Mouse (Mus musculus) MEL (cell line): ENCODE results near the gene Gpr21. TPM values are rescaled to one million over a fixed set of nuclear protein-coding genes. Genes with fewer than 3 reads are reported as not detected.
A peak's percentile ranks its signal among the peaks of the same experiment; 100 is the strongest.

Source experiments
- DNase-seq: peaks from one replicate; pipeline ENCODE4 v3.0.0; 2011; ENCODE audit warnings: low read depth, low spot score
- H3K27ac ChIP-seq: 2 replicates; pipeline ENCODE4 v1.5.1; 2012; ENCODE audit warnings: low read depth, mild to moderate bottlenecking, control low read depth, low read length, moderate library complexity; ENCODE audit not compliant: control insufficient read depth
- H3K27me3 ChIP-seq, 2 experiments: fragments of 150-350 bp in 1 of 2; sonication (generic) in 1 of 2; 2 replicates each; pipeline ENCODE4 v1.6.1; 2012; ENCODE audit warnings: low read length in 2 of 2, mild to moderate bottlenecking in 2 of 2, improper control_type of control experiment in 1 of 2, moderate library complexity in 1 of 2; ENCODE audit not compliant: insufficient read depth in 2 of 2, control insufficient read depth in 1 of 2
- H3K36me3 ChIP-seq, 2 experiments: 2 replicates each; pipeline ENCODE4 v1.6.1; 2012 to 2014; ENCODE audit warnings: low read length in 2 of 2, improper control_type of control experiment in 1 of 2, inconsistent platforms in 1 of 2, mild to moderate bottlenecking in 1 of 2; ENCODE audit not compliant: insufficient read depth in 2 of 2, control insufficient read depth in 1 of 2
- H3K4me1 ChIP-seq, 2 experiments: fragments of 150-350 bp in 1 of 2; sonication (generic) in 1 of 2; 2 replicates each; pipeline ENCODE4 v1.6.1; 2012; ENCODE audit warnings: low read length in 2 of 2, improper control_type of control experiment in 1 of 2, mild to moderate bottlenecking in 1 of 2; ENCODE audit not compliant: insufficient read depth in 2 of 2, control insufficient read depth in 1 of 2
- H3K4me3 ChIP-seq, 2 experiments: fragments of 150-350 bp in 1 of 2; sonication (generic) in 1 of 2; 2 replicates each; pipeline ENCODE4 v1.5.1; 2012; ENCODE audit warnings: low read depth in 2 of 2, low read length in 2 of 2, mild to moderate bottlenecking in 2 of 2, moderate library complexity in 2 of 2, control low read depth in 1 of 2, improper control_type of control experiment in 1 of 2; ENCODE audit not compliant: control insufficient read depth in 1 of 2, insufficient read depth in 1 of 2
- H3K79me2 ChIP-seq: 2 replicates; pipeline ENCODE4 v1.6.1; 2012; ENCODE audit warnings: mild to moderate bottlenecking, low read length, moderate library complexity; ENCODE audit not compliant: control insufficient read depth, poor library complexity, insufficient read depth
- H3K9ac ChIP-seq: 2 replicates; pipeline ENCODE4 v1.6.1; 2012; ENCODE audit warnings: low read depth, mild to moderate bottlenecking, control low read depth, low read length, moderate library complexity; ENCODE audit not compliant: control insufficient read depth, poor library complexity, severe bottlenecking
- H3K9me3 ChIP-seq: fragments of 150-350 bp; sonication (generic); replicated peaks from 2 replicates; pipeline ENCODE4 v1.6.1; 2012; ENCODE audit warnings: mild to moderate bottlenecking, low read length, improper control_type of control experiment, moderate library complexity; ENCODE audit not compliant: insufficient read depth
- BHLHE40 ChIP-seq: IDR thresholded peaks from 2 replicates; pipeline ENCODE4 v1.6.1; 2012; ENCODE audit warnings: low read depth, mild to moderate bottlenecking, inconsistent platforms, low read length, improper control_type of control experiment, borderline replicate concordance
- CHD1 ChIP-seq: IDR thresholded peaks from 2 replicates; pipeline ENCODE4 v1.6.1; 2012; ENCODE audit warnings: low read depth, mild to moderate bottlenecking, inconsistent platforms, low read length, improper control_type of control experiment
- CHD2 ChIP-seq: IDR thresholded peaks from 2 replicates; pipeline ENCODE4 v1.6.1; 2011; ENCODE audit warnings: low read length, improper control_type of control experiment
- CTCF ChIP-seq, 3 experiments: IDR thresholded peaks in 2 of 3; conservative IDR thresholded peaks in 1 of 3; 2 replicates each; pipeline ENCODE4 v1.5.1; 2011 to 2012; ENCODE audit warnings: low read length in 3 of 3, low read depth in 2 of 3, mild to moderate bottlenecking in 2 of 3, improper control_type of control experiment in 1 of 3, inconsistent platforms in 1 of 3, mixed read lengths in 1 of 3, moderate library complexity in 1 of 3; ENCODE audit not compliant: control insufficient read depth in 1 of 3, insufficient read depth in 1 of 3, poor library complexity in 1 of 3, severe bottlenecking in 1 of 3
- E2F4 ChIP-seq: IDR thresholded peaks from 2 replicates; pipeline ENCODE4 v1.6.1; 2011; ENCODE audit warnings: low read depth, low read length, improper control_type of control experiment, borderline replicate concordance
- EP300 ChIP-seq, 2 experiments: IDR thresholded peaks; 2 replicates each; pipeline ENCODE4 v1.6.1; 2011; ENCODE audit warnings: improper control_type of control experiment in 2 of 2, low read length in 2 of 2, low read depth in 1 of 2, mild to moderate bottlenecking in 1 of 2
- ETS1 ChIP-seq: IDR thresholded peaks from 2 replicates; pipeline ENCODE4 v1.6.1; 2012; ENCODE audit warnings: low read depth, mild to moderate bottlenecking, inconsistent platforms, low read length, improper control_type of control experiment, moderate library complexity
- GATA1 ChIP-seq: IDR thresholded peaks from 2 replicates; pipeline ENCODE4 v1.6.1; 2011; ENCODE audit warnings: low read depth, low read length, improper control_type of control experiment
- HCFC1 ChIP-seq: IDR thresholded peaks from 2 replicates; pipeline ENCODE4 v1.6.1; 2012; ENCODE audit warnings: low read depth, mild to moderate bottlenecking, inconsistent platforms, low read length, improper control_type of control experiment, moderate library complexity
- KAT2A ChIP-seq: conservative IDR thresholded peaks from 2 replicates; pipeline ENCODE4 v1.6.1; 2012; ENCODE audit warnings: low read depth, low read length, improper control_type of control experiment, inconsistent platforms
- MAFK ChIP-seq: IDR thresholded peaks from 2 replicates; pipeline ENCODE4 v1.6.1; 2011; ENCODE audit warnings: low read depth, mild to moderate bottlenecking, low read length, improper control_type of control experiment, borderline replicate concordance
- MAX ChIP-seq: IDR thresholded peaks from 2 replicates; pipeline ENCODE4 v1.6.1; 2011; ENCODE audit warnings: low read length, improper control_type of control experiment
- MEF2A ChIP-seq: IDR thresholded peaks from 2 replicates; pipeline ENCODE4 v1.6.1; 2014; ENCODE audit warnings: low read depth, mild to moderate bottlenecking, inconsistent platforms, low read length, improper control_type of control experiment; ENCODE audit not compliant: poor library complexity, insufficient replicate concordance, severe bottlenecking; ENCODE audit errors: extremely low read depth
- MYB ChIP-seq: IDR thresholded peaks from 2 replicates; pipeline ENCODE4 v1.6.1; 2011; ENCODE audit warnings: mild to moderate bottlenecking, low read depth, low read length, improper control_type of control experiment
- NELFE ChIP-seq: IDR thresholded peaks from 2 replicates; pipeline ENCODE4 v1.6.1; 2011; ENCODE audit warnings: low read depth, low read length, improper control_type of control experiment
- NRF1 ChIP-seq: IDR thresholded peaks from 2 replicates; pipeline ENCODE4 v1.6.1; 2014; ENCODE audit warnings: low read depth, mild to moderate bottlenecking, inconsistent platforms, low read length, improper control_type of control experiment, moderate library complexity; ENCODE audit not compliant: poor library complexity, insufficient read depth, severe bottlenecking
- POLR2A ChIP-seq, 2 experiments: IDR thresholded peaks; 2 replicates each; pipeline ENCODE4 v1.6.1; 2011 to 2012; ENCODE audit warnings: low read length in 2 of 2, mild to moderate bottlenecking in 2 of 2, control low read depth in 1 of 2, improper control_type of control experiment in 1 of 2, low read depth in 1 of 2, moderate library complexity in 1 of 2; ENCODE audit not compliant: control insufficient read depth in 1 of 2, insufficient read depth in 1 of 2, poor library complexity in 1 of 2
- POLR2AphosphoS2 ChIP-seq: IDR thresholded peaks from 2 replicates; pipeline ENCODE4 v1.6.1; 2011; ENCODE audit warnings: low read length, improper control_type of control experiment
- RCOR1 ChIP-seq: IDR thresholded peaks from 2 replicates; pipeline ENCODE4 v1.6.1; 2012; ENCODE audit warnings: low read depth, mild to moderate bottlenecking, inconsistent platforms, low read length, improper control_type of control experiment
- SIN3A ChIP-seq: IDR thresholded peaks from 2 replicates; pipeline ENCODE4 v1.6.1; 2012; ENCODE audit warnings: low read length, improper control_type of control experiment, inconsistent platforms
- SMC3 ChIP-seq: IDR thresholded peaks from 2 replicates; pipeline ENCODE4 v1.6.1; 2011; ENCODE audit warnings: low read depth, low read length, improper control_type of control experiment
- TAL1 ChIP-seq: IDR thresholded peaks from 2 replicates; pipeline ENCODE4 v1.6.1; 2012; ENCODE audit warnings: mild to moderate bottlenecking, inconsistent platforms, low read length, moderate library complexity, mixed read lengths
- TCF12 ChIP-seq: IDR thresholded peaks from 2 replicates; pipeline ENCODE4 v1.6.1; 2014; ENCODE audit warnings: low read depth, mild to moderate bottlenecking, inconsistent platforms, low read length, improper control_type of control experiment, moderate library complexity
- UBTF ChIP-seq: IDR thresholded peaks from 2 replicates; pipeline ENCODE4 v1.6.1; 2012; ENCODE audit warnings: low read depth, mild to moderate bottlenecking, inconsistent platforms, low read length, improper control_type of control experiment, moderate library complexity, borderline replicate concordance; ENCODE audit not compliant: insufficient read depth
- USF1 ChIP-seq: IDR thresholded peaks from 2 replicates; pipeline ENCODE4 v1.6.1; 2014; ENCODE audit warnings: low read depth, mild to moderate bottlenecking, inconsistent platforms, low read length, improper control_type of control experiment, moderate library complexity
- USF2 ChIP-seq, 2 experiments: IDR thresholded peaks; 2 replicates each; pipeline ENCODE4 v1.6.1; 2011 to 2012; ENCODE audit warnings: improper control_type of control experiment in 2 of 2, low read length in 2 of 2, borderline replicate concordance in 1 of 2, inconsistent platforms in 1 of 2, low read depth in 1 of 2, mild to moderate bottlenecking in 1 of 2; ENCODE audit not compliant: insufficient read depth in 1 of 2
- ZC3H11A ChIP-seq: IDR thresholded peaks from 2 replicates; pipeline ENCODE4 v1.6.1; 2012; ENCODE audit warnings: low read depth, mild to moderate bottlenecking, inconsistent platforms, low read length, improper control_type of control experiment
- ZMIZ1 ChIP-seq: IDR thresholded peaks from 2 replicates; pipeline ENCODE4 v1.6.1; 2012; ENCODE audit warnings: low read depth, mild to moderate bottlenecking, inconsistent platforms, low read length, improper control_type of control experiment, moderate library complexity
- ZNF384 ChIP-seq: IDR thresholded peaks from 2 replicates; pipeline ENCODE4 v1.6.1; 2012; ENCODE audit warnings: low read depth, mild to moderate bottlenecking, inconsistent platforms, low read length, improper control_type of control experiment
- polyA plus RNA-seq, 2 experiments: library from polyadenylated mRNA; stranded (reverse) in 1 of 2; unstranded in 1 of 2; fragments of >175 nt in 1 of 2; fragments of >200 nt in 1 of 2; gene quantifications; 2 replicates each; pipeline versions ENCODE4 v1.2.1 to v1.2.4; 2012; ENCODE audit warnings: low replicate concordance in 2 of 2, low read depth in 1 of 2; ENCODE audit not compliant: insufficient read length in 2 of 2, insufficient read depth in 1 of 2, missing spikeins in 1 of 2
- total RNA-seq: library from RNA; depleted of rRNA; stranded (reverse); fragments of 300-350 nt; gene quantifications from 2 replicates; pipeline ENCODE4 v1.2.3, GENCODE M21; 2012; rRNA removed

Gpr21 gene
- 0.16 and 0.23 TPM in 2 replicates for total RNA-seq
- polyA plus RNA-seq, result under 1 TPM in 1 of 2 experiments, not detected in 1; 0.01 TPM

GRCm38 (mm10) chr2:37516030-37516710 lies at the start of gene Gpr21:
TSS of gene Gpr21 (plus strand) at chr2:37516332.
- Histone ChIP-seq H3K36me3 (peaks cover 2 to 3% of the 10 kb centered on the region in 2 experiments; a peak in 3 of 4 replicates), H3K4me3 (no peak within 1 kb of the TSS), H3K79me2 (no peaks in the 10 kb centered on the region), H3K27ac (no peak within 1 kb of the TSS), H3K9me3 (no peaks in the 10 kb centered on the region), H3K9ac (no peak within 1 kb of the TSS), H3K27me3 (no peaks in the 10 kb centered on the region), H3K4me1 (no peaks in the 10 kb centered on the region; a peak in 2 of 4 replicates)
- no peak for DNase-seq
- TF ChIP-seq CHD2 (no peak), MYB (no peak), SMC3 (no peak), USF2 (IDR thresholded peaks at IDR 0.05; ENCODE audit: borderline replicate concordance in 1 of 2, insufficient read depth in 1 of 2, low read depth in 1 of 2, low read length in 2 of 2) (no peak), EP300 (IDR thresholded peaks at IDR 0.05; ENCODE audit: low read depth in 1 of 2, low read length in 2 of 2) (no peak), MEF2A (no peak), MAFK (no peak), ZMIZ1 (no peak), UBTF (no peak), SIN3A (no peak), POLR2AphosphoS2 (no peak), E2F4 (no peak), ZC3H11A (no peak), ETS1 (no peak), CHD1 (no peak), TCF12 (no peak), TAL1 (no peak), USF1 (no peak), BHLHE40 (no peak)

- no peaks in the 10 kb centered on the region for H3K27me3 ChIP-seq
- H3K9ac ChIP-seq, result no peak overlapping the region
- peak overlapping the region; percentile 42 for H3K27ac ChIP-seq
- H3K4me1 ChIP-seq, result peaks cover 5 to 9% of the 10 kb centered on the region in 2 experiments
- H3K36me3 ChIP-seq, result peaks cover 3 to 25% of the 10 kb centered on the region in 2 experiments; a peak in 3 of 4 replicates
- H3K4me3 ChIP-seq, result no peak overlapping the region
- DNase-seq, result peak; percentile 54
- H3K9me3 ChIP-seq, result no peaks in the 10 kb centered on the region
- H3K79me2 ChIP-seq, result no peaks in the 10 kb centered on the region
- TF ChIP-seq POLR2A (IDR thresholded peaks at IDR 0.05; ENCODE audit: control insufficient read depth in 1 of 2, insufficient read depth in 1 of 2, low read depth in 1 of 2, low read length in 2 of 2, poor library complexity in 1 of 2) (no peak), ZNF384 (peak; percentile 85), HCFC1 (no peak), RCOR1 (peak; percentile 94), CTCF (IDR thresholded peaks at IDR 0.05 in 2 of 3, conservative IDR thresholded peaks at IDR 0.05 in 1 of 3; ENCODE audit: control insufficient read depth in 1 of 3, insufficient read depth in 1 of 3, low read depth in 2 of 3, low read length in 3 of 3, poor library complexity in 1 of 3, severe bottlenecking in 1 of 3) (no peak), MAFK (no peak), NELFE (no peak), CHD1 (no peak), ZMIZ1 (no peak), POLR2AphosphoS2 (no peak), TAL1 (no peak), EP300 (IDR thresholded peaks at IDR 0.05; ENCODE audit: low read depth in 1 of 2, low read length in 2 of 2) (peak; percentile 70 to 76), NRF1 (no peak), ZC3H11A (no peak), MAX (no peak), CHD2 (no peak), GATA1 (peak; percentile 79), MYB (no peak), TCF12 (peak; percentile 62), KAT2A (no peak), USF1 (no peak)
Observed at GRCm38 (mm10) chr2:37479559-37479958, 36.6 kb upstream of the Gpr21 start.
